Mouse (Mus musculus): ENCODE results near the gene Gm8764.
A peak's percentile ranks its signal among the peaks of the same experiment; 100 is the strongest.
"Not testable (repeated sequence)": the region's sequence is repeated elsewhere in the genome, so short reads cannot be mapped to it uniquely, and the experiment has no call there.

Gene Gm8764

DNA sequence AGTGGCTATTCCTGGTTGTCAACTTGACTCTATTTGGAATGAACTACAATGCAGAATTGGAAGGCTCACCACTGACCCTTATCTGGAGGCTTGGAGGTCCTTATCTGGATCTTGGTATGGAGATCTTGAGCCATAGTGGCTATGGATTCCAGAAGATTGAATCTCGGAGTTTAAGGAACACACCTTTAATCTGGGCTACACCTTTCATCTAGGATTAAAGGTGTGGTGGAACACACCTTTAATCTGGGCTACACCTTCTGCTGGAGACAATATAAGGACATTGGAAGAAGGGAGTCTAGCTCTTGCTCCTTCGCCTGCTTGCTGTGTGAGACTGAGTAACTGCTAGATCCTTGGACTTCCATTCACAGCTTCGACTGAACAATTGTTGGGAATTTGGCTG, at the start of gene Gm8764:
TSS of gene Gm8764 (plus strand) at position 301 of the 400 bp plus-strand sequence.
- ATAC-seq (ENCODE audit: insufficient number of reproducible peaks, low FRiP score, low TSS enrichment): not testable (repeated sequence)

DNA sequence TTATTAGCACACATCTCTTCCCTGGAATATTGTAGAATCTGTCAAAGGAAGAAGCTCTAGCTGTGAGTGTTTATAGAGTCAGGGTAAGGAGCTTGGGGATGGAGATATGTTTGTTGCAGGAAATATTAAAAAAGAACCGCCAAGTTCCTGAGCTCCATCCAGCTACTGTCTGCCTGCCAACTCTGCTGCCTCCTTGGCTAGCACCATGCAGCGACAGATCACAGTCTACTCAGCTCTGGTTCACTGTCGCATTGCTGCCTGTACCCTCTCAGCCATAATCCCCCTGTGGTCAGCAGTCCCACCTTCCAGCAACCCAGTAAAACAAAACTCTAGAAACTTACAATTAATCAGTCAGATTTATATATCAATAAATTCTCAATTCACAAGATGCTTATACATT, 49.8 kb upstream of the Gm8764 start:
- peak; percentile 52; the same call in 1 of the 2 replicates for ATAC-seq (ENCODE audit: insufficient number of reproducible peaks, low FRiP score, low TSS enrichment)

DNA sequence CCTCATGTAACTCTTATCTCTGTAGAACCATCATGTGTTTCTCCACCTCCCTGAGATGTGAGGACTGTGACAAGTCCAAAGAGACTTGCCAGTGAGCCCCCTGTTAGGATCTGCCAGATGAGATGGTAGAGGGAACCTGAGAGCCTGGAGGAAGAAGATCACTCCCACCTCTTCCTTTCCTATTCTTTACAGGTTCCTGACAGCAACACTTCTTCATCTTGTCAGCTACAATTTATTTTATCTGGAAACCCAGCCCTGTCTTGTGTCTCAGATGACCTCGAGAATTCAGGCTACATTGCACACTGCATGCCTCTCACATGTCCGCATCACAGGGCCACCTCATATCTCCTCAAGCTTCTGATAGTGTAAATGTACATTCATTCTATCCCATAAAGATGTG, 41.5 kb upstream of the Gm8764 start:
- ATAC-seq (ENCODE audit: insufficient number of reproducible peaks, low FRiP score, low TSS enrichment): no peak

DNA sequence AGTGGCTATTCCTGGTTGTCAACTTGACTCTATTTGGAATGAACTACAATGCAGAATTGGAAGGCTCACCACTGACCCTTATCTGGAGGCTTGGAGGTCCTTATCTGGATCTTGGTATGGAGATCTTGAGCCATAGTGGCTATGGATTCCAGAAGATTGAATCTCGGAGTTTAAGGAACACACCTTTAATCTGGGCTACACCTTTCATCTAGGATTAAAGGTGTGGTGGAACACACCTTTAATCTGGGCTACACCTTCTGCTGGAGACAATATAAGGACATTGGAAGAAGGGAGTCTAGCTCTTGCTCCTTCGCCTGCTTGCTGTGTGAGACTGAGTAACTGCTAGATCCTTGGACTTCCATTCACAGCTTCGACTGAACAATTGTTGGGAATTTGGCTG, 17.1 kb upstream of the Gm8764 start, which contains the start of gene Gm21293:
TSS of gene Gm21293 (plus strand) at position 301 of the 400 bp plus-strand sequence.
- ATAC-seq (ENCODE audit: insufficient number of reproducible peaks, low FRiP score, low TSS enrichment): not testable (repeated sequence)

DNA sequence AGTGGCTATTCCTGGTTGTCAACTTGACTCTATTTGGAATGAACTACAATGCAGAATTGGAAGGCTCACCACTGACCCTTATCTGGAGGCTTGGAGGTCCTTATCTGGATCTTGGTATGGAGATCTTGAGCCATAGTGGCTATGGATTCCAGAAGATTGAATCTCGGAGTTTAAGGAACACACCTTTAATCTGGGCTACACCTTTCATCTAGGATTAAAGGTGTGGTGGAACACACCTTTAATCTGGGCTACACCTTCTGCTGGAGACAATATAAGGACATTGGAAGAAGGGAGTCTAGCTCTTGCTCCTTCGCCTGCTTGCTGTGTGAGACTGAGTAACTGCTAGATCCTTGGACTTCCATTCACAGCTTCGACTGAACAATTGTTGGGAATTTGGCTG, 8.6 kb upstream of the Gm8764 start, which contains the start of gene Gm6763:
TSS of gene Gm6763 (plus strand) at position 301 of the 400 bp plus-strand sequence.
- not testable (repeated sequence) for ATAC-seq (ENCODE audit: insufficient number of reproducible peaks, low FRiP score, low TSS enrichment)

DNA sequence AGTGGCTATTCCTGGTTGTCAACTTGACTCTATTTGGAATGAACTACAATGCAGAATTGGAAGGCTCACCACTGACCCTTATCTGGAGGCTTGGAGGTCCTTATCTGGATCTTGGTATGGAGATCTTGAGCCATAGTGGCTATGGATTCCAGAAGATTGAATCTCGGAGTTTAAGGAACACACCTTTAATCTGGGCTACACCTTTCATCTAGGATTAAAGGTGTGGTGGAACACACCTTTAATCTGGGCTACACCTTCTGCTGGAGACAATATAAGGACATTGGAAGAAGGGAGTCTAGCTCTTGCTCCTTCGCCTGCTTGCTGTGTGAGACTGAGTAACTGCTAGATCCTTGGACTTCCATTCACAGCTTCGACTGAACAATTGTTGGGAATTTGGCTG, 8.4 kb downstream of the Gm8764 start, which contains the start of gene Gm21304:
TSS of gene Gm21304 (plus strand) at position 301 of the 400 bp plus-strand sequence.
- not testable (repeated sequence) for ATAC-seq (ENCODE audit: insufficient number of reproducible peaks, low FRiP score, low TSS enrichment)

DNA sequence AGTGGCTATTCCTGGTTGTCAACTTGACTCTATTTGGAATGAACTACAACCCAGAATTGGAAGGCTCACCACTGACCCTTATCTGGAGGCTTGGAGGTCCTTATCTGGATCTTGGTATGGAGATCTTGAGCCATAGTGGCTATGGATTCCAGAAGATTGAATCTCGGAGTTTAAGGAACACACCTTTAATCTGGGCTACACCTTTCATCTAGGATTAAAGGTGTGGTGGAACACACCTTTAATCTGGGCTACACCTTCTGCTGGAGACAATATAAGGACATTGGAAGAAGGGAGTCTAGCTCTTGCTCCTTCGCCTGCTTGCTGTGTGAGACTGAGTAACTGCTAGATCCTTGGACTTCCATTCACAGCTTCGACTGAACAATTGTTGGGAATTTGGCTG, 16.9 kb downstream of the Gm8764 start, which contains the start of gene Gm21312:
TSS of gene Gm21312 (plus strand) at position 301 of the 400 bp plus-strand sequence.
- ATAC-seq (ENCODE audit: insufficient number of reproducible peaks, low FRiP score, low TSS enrichment): not testable (repeated sequence)

DNA sequence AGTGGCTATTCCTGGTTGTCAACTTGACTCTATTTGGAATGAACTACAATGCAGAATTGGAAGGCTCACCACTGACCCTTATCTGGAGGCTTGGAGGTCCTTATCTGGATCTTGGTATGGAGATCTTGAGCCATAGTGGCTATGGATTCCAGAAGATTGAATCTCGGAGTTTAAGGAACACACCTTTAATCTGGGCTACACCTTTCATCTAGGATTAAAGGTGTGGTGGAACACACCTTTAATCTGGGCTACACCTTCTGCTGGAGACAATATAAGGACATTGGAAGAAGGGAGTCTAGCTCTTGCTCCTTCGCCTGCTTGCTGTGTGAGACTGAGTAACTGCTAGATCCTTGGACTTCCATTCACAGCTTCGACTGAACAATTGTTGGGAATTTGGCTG, 25.4 kb downstream of the Gm8764 start, which contains the start of gene Gm20765:
TSS of gene Gm20765 (plus strand) at position 301 of the 400 bp plus-strand sequence.
- not testable (repeated sequence) for ATAC-seq (ENCODE audit: insufficient number of reproducible peaks, low FRiP score, low TSS enrichment)

DNA sequence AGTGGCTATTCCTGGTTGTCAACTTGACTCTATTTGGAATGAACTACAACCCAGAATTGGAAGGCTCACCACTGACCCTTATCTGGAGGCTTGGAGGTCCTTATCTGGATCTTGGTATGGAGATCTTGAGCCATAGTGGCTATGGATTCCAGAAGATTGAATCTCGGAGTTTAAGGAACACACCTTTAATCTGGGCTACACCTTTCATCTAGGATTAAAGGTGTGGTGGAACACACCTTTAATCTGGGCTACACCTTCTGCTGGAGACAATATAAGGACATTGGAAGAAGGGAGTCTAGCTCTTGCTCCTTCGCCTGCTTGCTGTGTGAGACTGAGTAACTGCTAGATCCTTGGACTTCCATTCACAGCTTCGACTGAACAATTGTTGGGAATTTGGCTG, 33.9 kb downstream of the Gm8764 start, which contains the start of gene Gm4340:
TSS of gene Gm4340 (plus strand) at position 301 of the 400 bp plus-strand sequence.
- ATAC-seq (ENCODE audit: insufficient number of reproducible peaks, low FRiP score, low TSS enrichment): not testable (repeated sequence)

DNA sequence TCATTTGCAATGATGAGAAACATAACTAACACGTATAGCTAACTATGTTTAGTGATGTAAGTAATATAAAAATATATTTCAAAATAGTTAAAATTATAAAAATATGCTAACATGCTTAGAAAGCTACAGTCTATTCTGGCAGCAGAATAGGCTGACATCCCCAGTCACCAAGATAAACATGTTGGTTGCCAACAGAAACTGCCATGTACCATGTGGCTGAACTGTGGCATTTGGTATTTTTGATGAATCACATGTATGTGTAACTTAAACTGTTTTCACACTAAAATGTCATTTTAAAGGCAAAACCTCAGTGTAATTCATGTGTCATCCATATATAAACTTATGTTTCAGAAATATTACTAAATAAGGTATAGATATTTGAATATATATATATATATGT, 49.8 kb downstream of the Gm8764 start:
- no peak for ATAC-seq (ENCODE audit: insufficient number of reproducible peaks, low FRiP score, low TSS enrichment)

DNA sequence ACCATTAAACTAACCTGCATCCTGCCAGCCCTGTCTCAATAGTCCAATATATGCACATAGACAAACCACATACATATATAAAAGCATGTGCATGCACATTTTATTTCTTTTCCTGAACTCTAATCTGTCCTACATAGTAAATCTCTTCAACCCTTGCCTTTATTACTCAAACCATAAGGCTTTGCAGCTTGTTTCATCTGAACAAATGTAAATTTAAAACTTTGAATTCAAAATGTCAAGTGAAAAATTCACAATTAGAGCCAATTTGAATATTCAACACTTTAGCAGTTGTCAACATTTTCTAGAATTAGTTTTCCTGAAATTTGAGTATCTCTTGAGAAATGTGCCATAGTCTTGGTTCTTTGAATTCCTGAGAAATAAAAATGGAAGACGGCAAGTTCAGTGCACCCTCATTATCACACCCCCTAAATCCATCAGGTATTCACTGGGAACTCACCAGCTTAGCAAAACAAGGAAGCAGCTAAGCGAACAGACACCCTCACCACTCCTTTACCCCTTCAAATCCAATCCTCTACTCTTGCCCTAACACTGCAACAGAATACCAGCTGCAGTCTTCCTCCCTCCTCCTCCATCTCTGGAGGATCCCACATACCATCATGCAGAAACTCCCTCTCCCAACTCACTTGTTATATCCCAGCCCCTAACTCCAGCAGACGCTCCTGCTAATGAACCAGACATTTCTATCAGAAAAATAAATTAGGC, 50.6 kb downstream of the Gm8764 start:
- ATAC-seq (ENCODE audit: insufficient number of reproducible peaks, low FRiP score, low TSS enrichment): no peak

Measured in cerebellum, adult (tissue).